Mouse (Mus musculus) hindbrain, postnatal 0 days (tissue): ENCODE measurements around the gene Npm1. TPM values are rescaled to one million over a fixed set of nuclear protein-coding genes. Genes with fewer than 3 reads are reported as not detected.

Experiments
- ATAC-seq: fragments of 200-750 bp; cut with Nextera tagmentation; 2 replicates; pipeline ENCODE4 v1.8.0; 2017; ENCODE audit warnings: mild to moderate bottlenecking, moderate TSS enrichment, moderate library complexity
- DNase-seq: peaks from one replicate; pipeline ENCODE4 v3.0.0-alpha.2; 2015; ENCODE audit warnings: low spot score
- H3K27ac ChIP-seq: fragments of 300-500 bp; sonication (generic); 2 replicates; pipeline ENCODE4 v1.5.1; 2014; ENCODE audit warnings: mild to moderate bottlenecking
- H3K27me3 ChIP-seq: fragments of 300-500 bp; sonication (generic); 2 replicates; pipeline ENCODE4 v1.6.1; 2014; ENCODE audit warnings: low read length, mixed read lengths; ENCODE audit not compliant: insufficient read depth
- H3K36me3 ChIP-seq: fragments of 300-500 bp; sonication (generic); 2 replicates; pipeline ENCODE4 v1.6.1; 2014; ENCODE audit warnings: low read length, mixed read lengths; ENCODE audit not compliant: insufficient read depth
- H3K4me1 ChIP-seq: fragments of 300-500 bp; sonication (generic); 2 replicates; pipeline ENCODE4 v1.6.1; 2014; ENCODE audit warnings: antibody characterized with exemption, low read length, mixed read lengths; ENCODE audit not compliant: insufficient read depth
- H3K4me2 ChIP-seq: fragments of 300-500 bp; sonication (generic); 2 replicates; pipeline ENCODE4 v1.6.1; 2014; ENCODE audit warnings: low read depth, mild to moderate bottlenecking, low read length, moderate library complexity, mixed read lengths
- H3K4me3 ChIP-seq: fragments of 300-500 bp; sonication (generic); 2 replicates; pipeline ENCODE4 v1.5.1; 2014; ENCODE audit warnings: low read length
- H3K9ac ChIP-seq: fragments of 300-500 bp; sonication (generic); replicated peaks from 2 replicates; pipeline ENCODE4 v1.6.1; 2014; ENCODE audit warnings: mild to moderate bottlenecking, low read length, moderate library complexity, mixed read lengths
- H3K9me3 ChIP-seq: fragments of 300-500 bp; sonication (generic); 2 replicates; pipeline ENCODE4 v1.6.1; 2016; ENCODE audit warnings: low read length, mixed read lengths
- CTCF ChIP-seq: IDR thresholded peaks from 2 replicates; pipeline ENCODE4 v1.5.1; 2016; ENCODE audit warnings: antibody characterized with exemption, control low read depth, low read depth
- WGBS: fragments of 180-500 bp; shearing (Covaris S2); extraction: QIAGEN DNeasy Blood & Tissue Kit; methylation state at CpG from one replicate; pipeline ENCODE4 v1.1.7; 2014; 5-methylcytosine and 5-hydroxymethylcytosine counted together
- polyA plus RNA-seq: library from polyadenylated mRNA; unstranded; fragments of >200 nt; fragmentation: Nextera tagmentation; extraction: Ambion mirVana; gene quantifications from 2 replicates; pipeline ENCODE4 v1.2.1, GENCODE M21; 2015
- total RNA-seq: library from RNA; depleted of rRNA; stranded (reverse); fragments of >200 nt; gene quantifications from 2 replicates; pipeline ENCODE4 v1.2.3, GENCODE M21; 2014

Npm1 gene
- total and polyA plus RNA-seq, 2 experiments from 2014 or later = 143 to 395 TPM

- no peak for ATAC-seq
- no peak overlapping the region for H3K27ac ChIP-seq
Measured at GRCm38 (mm10) chr11:33127058-33127457, 35.9 kb downstream of the Npm1 start.

DNA sequence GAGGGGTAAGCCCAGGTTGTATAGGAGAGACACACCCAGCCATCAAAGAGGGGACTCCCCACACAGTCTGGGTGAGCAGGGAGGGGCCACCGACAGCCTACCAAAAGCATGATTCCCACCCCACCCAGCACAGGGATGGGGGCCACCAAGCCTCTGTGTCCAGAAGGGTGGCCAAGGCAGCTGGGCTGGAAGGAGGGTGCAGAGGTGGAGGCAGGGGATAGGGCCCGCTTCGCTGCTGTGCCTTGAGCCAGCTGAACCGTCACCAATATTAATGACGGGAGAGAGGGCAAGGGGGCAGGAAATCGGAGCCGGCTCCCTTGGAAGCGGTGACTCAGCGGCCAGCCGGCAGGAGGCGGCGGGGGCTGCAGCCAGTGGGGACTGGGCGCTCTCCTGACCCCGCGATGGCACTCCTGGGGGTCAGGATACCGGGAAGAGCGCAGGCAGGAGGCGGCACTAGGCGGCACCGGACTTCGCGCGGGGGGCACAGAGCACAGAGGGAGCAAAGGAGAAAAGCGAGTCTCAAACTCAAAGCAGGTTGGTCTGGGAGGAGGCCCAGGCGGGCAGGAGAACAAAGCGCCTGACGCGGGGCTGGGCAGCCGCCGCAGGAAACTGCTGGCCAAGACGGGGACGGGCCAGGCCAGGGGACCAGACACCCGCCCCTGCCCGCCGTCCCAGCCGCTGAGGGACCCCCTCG, 40.3 kb downstream of the Npm1 start:
- 10% methylated on average over 37 of the region's 37 CpGs for WGBS
- no peak for TF ChIP-seq CTCF
- DNase-seq (peak; percentile 21), ATAC-seq (peak; percentile 46; the same call in 1 of the 2 replicates)
- no peaks in the 10 kb centered on the region for H3K27me3 ChIP-seq
- no peaks in the 10 kb centered on the region for H3K9me3 ChIP-seq
- no peaks in the 10 kb centered on the region for H3K4me1 ChIP-seq
- H3K4me3 ChIP-seq = peak overlapping the region; percentile 15; the same call in 1 of the 2 replicates
- no peaks in the 10 kb centered on the region for H3K36me3 ChIP-seq
- H3K9ac ChIP-seq = no peak overlapping the region
- H3K4me2 ChIP-seq = peak overlapping the region; percentile 45
- no peak overlapping the region for H3K27ac ChIP-seq

More at GRCm38 (mm10) chr11:33127058-33127457, 35.9 kb downstream of the Npm1 start:
- H3K4me3 ChIP-seq = no peak overlapping the region
- H3K9ac ChIP-seq = no peak overlapping the region
- H3K4me2 ChIP-seq = no peak overlapping the region
- no peaks in the 10 kb centered on the region for H3K9me3 ChIP-seq
- H3K27me3 ChIP-seq = no peaks in the 10 kb centered on the region
- no peaks in the 10 kb centered on the region for H3K4me1 ChIP-seq
- no peaks in the 10 kb centered on the region for H3K36me3 ChIP-seq
- no peak for DNase-seq
- no peak for TF ChIP-seq CTCF

GRCm38 (mm10) chr11:33119556-33119955, 43.5 kb downstream of the Npm1 start:
- H3K27me3 ChIP-seq = no peaks in the 10 kb centered on the region
- H3K9ac ChIP-seq = no peak overlapping the region
- no peak overlapping the region for H3K4me2 ChIP-seq
- ATAC-seq (no peak), DNase-seq (no peak)
- H3K36me3 ChIP-seq = no peaks in the 10 kb centered on the region
- H3K4me3 ChIP-seq = no peak overlapping the region
- no peak overlapping the region for H3K27ac ChIP-seq
- 68% methylated on average over 8 of the region's 8 CpGs for WGBS
- no peaks in the 10 kb centered on the region for H3K9me3 ChIP-seq
- H3K4me1 ChIP-seq = no peaks in the 10 kb centered on the region
- TF ChIP-seq CTCF = no peak

DNA sequence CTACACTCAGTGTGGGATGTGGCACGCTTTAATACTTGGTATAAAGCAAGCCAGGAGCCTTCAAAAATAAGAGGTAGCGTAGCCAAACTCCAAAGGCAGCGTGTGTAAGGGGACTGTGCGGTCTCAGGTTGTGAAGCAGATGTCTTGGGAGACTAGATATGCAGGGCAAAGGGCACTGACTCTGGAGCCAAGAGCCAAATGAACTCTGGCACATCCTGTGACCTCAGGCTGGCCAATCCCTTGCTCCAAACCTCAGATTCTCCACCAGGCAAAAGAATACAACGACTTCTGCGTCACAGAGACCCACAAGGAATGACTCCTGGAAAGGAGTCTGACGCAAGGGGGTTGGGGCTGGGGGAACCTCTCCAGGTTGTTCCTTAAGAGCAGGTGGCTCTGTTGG, 43.9 kb downstream of the Npm1 start:
- Histone ChIP-seq H3K4me2 (no peak overlapping the region), H3K36me3 (no peaks in the 10 kb centered on the region), H3K9ac (no peak overlapping the region), H3K4me1 (no peaks in the 10 kb centered on the region), H3K9me3 (no peaks in the 10 kb centered on the region), H3K27ac (no peak overlapping the region), H3K4me3 (no peak overlapping the region), H3K27me3 (no peaks in the 10 kb centered on the region)
- TF ChIP-seq CTCF = no peak
- WGBS = 82% methylated on average over 7 of the region's 7 CpGs
- DNase-seq (no peak), ATAC-seq (no peak)

DNA sequence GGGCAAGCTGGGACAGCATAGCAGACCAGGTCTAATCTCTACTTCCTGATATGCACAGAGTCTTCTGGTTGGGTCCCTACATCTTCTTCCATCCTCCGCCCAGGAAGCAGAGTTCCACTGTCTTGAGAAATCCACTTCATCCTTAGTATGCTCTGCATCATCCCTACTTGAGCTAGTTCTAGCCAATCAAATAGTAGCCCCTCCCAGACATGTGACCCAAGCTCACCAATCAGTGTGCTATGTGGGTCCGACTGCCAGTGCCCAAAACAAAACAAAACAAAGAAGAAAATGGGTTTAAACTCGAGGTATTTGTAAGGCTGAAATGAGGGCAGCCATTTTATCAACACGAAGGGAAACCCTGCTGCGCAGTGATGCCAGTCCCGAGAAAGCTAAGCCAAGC, 44.5 kb downstream of the Npm1 start:
- Histone ChIP-seq H3K27ac (no peak overlapping the region), H3K36me3 (no peaks in the 10 kb centered on the region), H3K4me3 (no peak overlapping the region), H3K27me3 (no peaks in the 10 kb centered on the region), H3K9ac (no peak overlapping the region), H3K4me2 (no peak overlapping the region), H3K4me1 (no peaks in the 10 kb centered on the region), H3K9me3 (no peaks in the 10 kb centered on the region)
- TF ChIP-seq CTCF = no peak
- ATAC-seq (no peak), DNase-seq (no peak)
- 73% methylated on average over 6 of the region's 6 CpGs for WGBS

DNA sequence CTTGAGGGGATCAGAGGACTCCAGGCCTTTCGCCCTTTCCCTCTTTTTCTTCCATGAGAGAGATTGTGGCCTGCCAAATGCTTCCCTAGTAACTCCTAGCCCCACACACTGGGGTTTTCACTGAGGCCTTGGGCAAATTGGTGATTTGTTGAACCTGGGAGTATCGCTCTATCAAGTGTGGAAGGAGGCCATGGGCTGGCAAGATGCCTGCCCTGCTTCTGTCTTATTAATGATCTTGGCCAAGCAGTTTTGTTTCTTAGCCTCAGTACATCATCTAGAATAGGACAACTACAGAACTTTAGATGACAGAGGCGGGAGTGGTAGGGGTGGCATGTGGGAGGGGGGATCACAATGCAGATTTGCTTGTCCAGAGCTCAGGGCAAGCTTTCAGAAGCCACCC, 47.2 kb downstream of the Npm1 start:
- ATAC-seq = no peak
- WGBS = 67% methylated on average over 3 of the region's 3 CpGs

GRCm38 (mm10) chr11:33112407-33112806, 50.6 kb downstream of the Npm1 start:
- ATAC-seq (peak; percentile 63; the same call in 1 of the 2 replicates), DNase-seq (peak; percentile 59)
- TF ChIP-seq CTCF = no peak
- H3K4me3 ChIP-seq = no peak overlapping the region
- no peaks in the 10 kb centered on the region for H3K36me3 ChIP-seq
- no peaks in the 10 kb centered on the region for H3K9me3 ChIP-seq
- no peaks in the 10 kb centered on the region for H3K27me3 ChIP-seq
- no peaks in the 10 kb centered on the region for H3K4me1 ChIP-seq
- 19% methylated on average over 1 of the region's 1 CpGs for WGBS
- H3K4me2 ChIP-seq = no peak overlapping the region
- no peak overlapping the region for H3K9ac ChIP-seq
- no peak overlapping the region for H3K27ac ChIP-seq

More for the DNA sequence above, 47.2 kb downstream of the Npm1 start:
- Histone ChIP-seq H3K9ac (no peak overlapping the region), H3K4me3 (no peak overlapping the region), H3K9me3 (no peaks in the 10 kb centered on the region), H3K36me3 (no peaks in the 10 kb centered on the region), H3K4me2 (no peak overlapping the region), H3K27me3 (no peaks in the 10 kb centered on the region), H3K4me1 (no peaks in the 10 kb centered on the region), H3K27ac (no peak overlapping the region)
- TF ChIP-seq CTCF = no peak
- peak; percentile 10 for DNase-seq
